In the genomic region with DNA sequence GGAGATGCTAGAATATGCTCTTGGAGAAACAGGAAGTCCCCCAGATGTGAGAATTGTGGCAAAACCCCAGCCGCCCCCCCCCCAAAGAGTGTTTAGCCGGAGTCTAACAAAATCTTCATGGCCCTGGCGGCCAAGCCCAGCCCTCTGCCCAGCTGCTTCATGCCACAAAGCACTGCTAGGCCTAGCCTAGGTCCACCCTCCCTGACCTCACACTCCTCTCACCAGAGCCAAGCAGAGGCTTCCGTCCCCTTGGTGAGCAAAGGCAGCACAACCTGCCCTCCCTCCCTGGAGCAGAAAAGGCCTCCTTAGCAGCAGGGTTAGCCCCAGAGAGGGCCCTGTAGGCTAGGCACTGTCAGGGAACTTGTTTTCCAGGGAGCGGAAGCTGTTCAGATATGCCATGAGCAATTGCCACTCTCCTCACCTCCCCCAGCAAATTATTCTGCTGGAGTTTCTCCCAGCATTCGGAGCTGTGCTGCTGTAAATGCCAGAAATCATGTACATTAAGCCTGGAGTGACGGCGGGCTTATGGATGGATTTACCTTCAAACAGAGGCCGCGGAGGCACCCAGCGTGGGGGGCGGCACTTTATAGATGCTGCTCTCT, we compare ENCODE assay signal across 11 mouse cellular contexts.
DNase-seq lines count a peak whose midpoint lies in the region; ATAC-seq and TF ChIP-seq lines count a peak whose summit lies in the region.
"Had no signal": no experiment of that assay in that cellular context is flagged by ENCODE, and none has a peak within 500 bp of the region (broad histone marks: within the 10 kb centered on the region; RNA-seq: fewer than 3 reads in every experiment).

No protein-coding gene starts in this region.

- no peaks in the 10 kb centered on the region for H3K27me3 ChIP-seq in forebrain, postnatal 0 days (ENCODE audit: insufficient read depth, low read length)
- peaks cover 49% of the 10 kb centered on the region for H3K27me3 ChIP-seq in forebrain, embryonic 12.5 days
- H3K27me3 ChIP-seq in lung, embryonic 16.5 days (ENCODE audit: control insufficient read depth, insufficient read depth, low read depth, low read length) = no peaks in the 10 kb centered on the region; the same call in 1 of the 2 replicates
- no peaks in the 10 kb centered on the region; the same call in 1 of the 2 replicates for H3K27me3 ChIP-seq in intestine, embryonic 15.5 days (replicated peaks)
- H3K27me3 ChIP-seq in midbrain, embryonic 16.5 days (ENCODE audit: control insufficient read depth, insufficient read depth, low read depth, low read length) = peaks cover 2% of the 10 kb centered on the region; the same call in 1 of the 2 replicates

- no peak overlapping the region for H3K4me2 ChIP-seq in forebrain, postnatal 0 days (ENCODE audit: low read depth)
- no peak overlapping the region for H3K4me2 ChIP-seq in forebrain, embryonic 12.5 days
- no peak overlapping the region for H3K4me2 ChIP-seq in lung, embryonic 16.5 days (ENCODE audit: low read depth, low read length)
- H3K4me2 ChIP-seq in intestine, embryonic 15.5 days (replicated peaks) = no peak overlapping the region
- H3K4me2 ChIP-seq in midbrain, embryonic 16.5 days (ENCODE audit: low read length) = no peak overlapping the region

- no peaks in the 10 kb centered on the region for H3K9me3 ChIP-seq in forebrain, postnatal 0 days (ENCODE audit: low read length)
- no peaks in the 10 kb centered on the region for H3K9me3 ChIP-seq in forebrain, embryonic 12.5 days
- no peaks in the 10 kb centered on the region for H3K9me3 ChIP-seq in lung, embryonic 16.5 days (ENCODE audit: control insufficient read depth, low read length)
- H3K9me3 ChIP-seq in intestine, embryonic 15.5 days = no peaks in the 10 kb centered on the region
- no peaks in the 10 kb centered on the region for H3K9me3 ChIP-seq in midbrain, embryonic 16.5 days (replicated peaks; ENCODE audit: control insufficient read depth, low read length, poor library complexity, severe bottlenecking)

- H3K36me3 ChIP-seq in forebrain, postnatal 0 days (ENCODE audit: insufficient read depth) = no peaks in the 10 kb centered on the region
- H3K36me3 ChIP-seq in forebrain, embryonic 12.5 days (replicated peaks) = no peaks in the 10 kb centered on the region
- no peaks in the 10 kb centered on the region for H3K36me3 ChIP-seq in lung, embryonic 16.5 days (ENCODE audit: control insufficient read depth, insufficient read depth, low read length)
- no peaks in the 10 kb centered on the region for H3K36me3 ChIP-seq in intestine, embryonic 15.5 days
- H3K36me3 ChIP-seq in midbrain, embryonic 16.5 days (ENCODE audit: control insufficient read depth, insufficient read depth, low read length) = no peaks in the 10 kb centered on the region

- TF ChIP-seq POLR2A in lung, adult 2 months (IDR thresholded peaks at IDR 0.05; ENCODE audit: borderline replicate concordance, extremely low read depth, low read depth, low read length) = no peak

- no peak for TF ChIP-seq CTCF in forebrain, postnatal 0 days (IDR thresholded peaks at IDR 0.05; ENCODE audit: low read depth)
- TF ChIP-seq CTCF in lung, adult 2 months (IDR thresholded peaks at IDR 0.05; ENCODE audit: insufficient read depth, low read length) = no peak

- no peak overlapping the region for H3K27ac ChIP-seq in forebrain, postnatal 0 days (ENCODE audit: low read depth, low read length)
- H3K27ac ChIP-seq in forebrain, embryonic 12.5 days = no peak overlapping the region
- H3K27ac ChIP-seq in lung, embryonic 16.5 days (ENCODE audit: low read length) = peak overlapping the region; percentile 70
- H3K27ac ChIP-seq in intestine, embryonic 15.5 days = peak overlapping the region; percentile 32; the same call in 1 of the 2 replicates
- H3K27ac ChIP-seq in midbrain, embryonic 16.5 days (ENCODE audit: low read length) = 0 out of 2 replicates have a peak overlapping the region, but pooled peaks have one; percentile 11
- H3K27ac ChIP-seq: heart, adult 2 months had no signal

- no peak overlapping the region for H3K9ac ChIP-seq in forebrain, postnatal 0 days
- no peak overlapping the region; the same call in 1 of the 2 replicates for H3K9ac ChIP-seq in forebrain, embryonic 12.5 days
- H3K9ac ChIP-seq in lung, embryonic 16.5 days (ENCODE audit: low read length) = no peak overlapping the region
- no peak overlapping the region for H3K9ac ChIP-seq in intestine, embryonic 15.5 days
- no peak overlapping the region for H3K9ac ChIP-seq in midbrain, embryonic 16.5 days (ENCODE audit: low read depth, low read length)

- WGBS in forebrain, postnatal 0 days = 57% methylated on average over 12 of the region's 12 CpGs
- WGBS in forebrain, embryonic 12.5 days = 61% methylated on average over 12 of the region's 12 CpGs
- 67% methylated on average over 11 of the region's 12 CpGs for WGBS in lung, embryonic 16.5 days
- WGBS in lung, adult 2 months = 82% methylated on average over 12 of the region's 12 CpGs
- WGBS in intestine, embryonic 15.5 days = 66% methylated on average over 12 of the region's 12 CpGs
- WGBS in midbrain, embryonic 16.5 days = 50% methylated on average over 12 of the region's 12 CpGs

- no peak for DNase-seq in forebrain, postnatal 0 days
- no peak for DNase-seq in lung, adult 2 months
- DNase-seq in thymus, postnatal 14 days = no peak
- no peak for DNase-seq in cerebellum, adult 9-11 months
- DNase-seq: adrenal gland, postnatal 10 days; cerebellum, adult 18-20 months; heart, adult 2 months had no signal

- no peak overlapping the region for H3K4me3 ChIP-seq in forebrain, postnatal 0 days (ENCODE audit: low read depth, low read length)
- no peak overlapping the region for H3K4me3 ChIP-seq in forebrain, embryonic 12.5 days (replicated peaks)
- no peak overlapping the region for H3K4me3 ChIP-seq in lung, embryonic 16.5 days (ENCODE audit: low read length)
- H3K4me3 ChIP-seq in lung, adult 2 months (replicated peaks; ENCODE audit: extremely low read depth, low read depth, low read length) = no peak overlapping the region
- H3K4me3 ChIP-seq in intestine, embryonic 15.5 days (replicated peaks) = no peak overlapping the region
- H3K4me3 ChIP-seq in midbrain, embryonic 16.5 days (ENCODE audit: low read depth, low read length) = no peak overlapping the region
- H3K4me3 ChIP-seq: heart, adult 2 months had no signal

- ATAC-seq in forebrain, postnatal 0 days = peak; percentile 32; the same call in 1 of the 2 replicates
- ATAC-seq in forebrain, embryonic 12.5 days (ENCODE audit: low FRiP score) = no peak
- ATAC-seq in lung, embryonic 16.5 days (ENCODE audit: low read depth) = peak; percentile 79
- ATAC-seq in intestine, embryonic 15.5 days = no peak
- ATAC-seq in midbrain, embryonic 16.5 days = peak; percentile 59; the same call in 1 of the 2 replicates

- H3K4me1 ChIP-seq in forebrain, postnatal 0 days (ENCODE audit: insufficient read depth) = no peaks in the 10 kb centered on the region
- H3K4me1 ChIP-seq in forebrain, embryonic 12.5 days = peaks cover 35% of the 10 kb centered on the region
- H3K4me1 ChIP-seq in lung, embryonic 16.5 days (replicated peaks; ENCODE audit: control insufficient read depth, insufficient read depth, low read length) = peaks cover 18% of the 10 kb centered on the region; the same call in 1 of the 2 replicates
- no peaks in the 10 kb centered on the region for H3K4me1 ChIP-seq in lung, adult 2 months (ENCODE audit: control insufficient read depth, insufficient read depth, low read length)
- H3K4me1 ChIP-seq in intestine, embryonic 15.5 days (replicated peaks) = no peaks in the 10 kb centered on the region
- peaks cover 12% of the 10 kb centered on the region for H3K4me1 ChIP-seq in midbrain, embryonic 16.5 days (ENCODE audit: control insufficient read depth, insufficient read depth, low read length)

Comparison
In these comparisons a context has a peak if more than half of its experiments do, and no peak if none do; other contexts are left out.
1. ATAC-seq: peak in forebrain, postnatal 0 days (single experiment), lung, embryonic 16.5 days (single experiment) and midbrain, embryonic 16.5 days (single experiment); none in forebrain, embryonic 12.5 days (single experiment) and intestine, embryonic 15.5 days (single experiment).
2. H3K27ac ChIP-seq: peak in lung, embryonic 16.5 days (single experiment), intestine, embryonic 15.5 days (single experiment) and midbrain, embryonic 16.5 days (single experiment); none in forebrain, postnatal 0 days (single experiment) and forebrain, embryonic 12.5 days (single experiment).